Mouse (Mus musculus) lung, postnatal 0 days (tissue): Measurements from ENCODE around the gene Mesp1.

ENCODE experiments used
- CTCF ChIP-seq: IDR thresholded peaks from 2 replicates; pipeline ENCODE4 v1.5.1; 2016; ENCODE audit warnings: antibody characterized with exemption, mild to moderate bottlenecking
- EP300 ChIP-seq: IDR thresholded peaks from 2 replicates; pipeline ENCODE4 v1.6.1; 2016; ENCODE audit warnings: antibody characterized with exemption, mild to moderate bottlenecking, control low read depth

GRCm38 (mm10) chr7:79842163-79842562 lies 48.6 kb upstream of the Mesp1 start:
- TF ChIP-seq CTCF, result no peak
- no peak for TF ChIP-seq EP300
